Mouse (Mus musculus) heart, adult 2 months (tissue): ENCODE measurements at regions not wholly inside any gene's neighbourhood (a gene's known extent, or its start where the extent isn't known, plus 50 kb on each side); places are given as distances from the start of the nearest gene placed in this dataset.

ENCODE experiments used
- DNase-seq, 2 experiments: peaks; one replicate each; pipeline ENCODE4 v3.0.0; 2021
- H3K27ac ChIP-seq: fragments of 200-600 bp; 2 replicates; pipeline ENCODE4 v1.8.1; 2022
- H3K27me3 ChIP-seq: fragments of 200-500 bp; 2 replicates; pipeline ENCODE4 v1.6.1; 2012; ENCODE audit warnings: mild to moderate bottlenecking, low read length, inconsistent platforms, mixed read lengths; ENCODE audit not compliant: control insufficient read depth, insufficient read depth
- H3K36me3 ChIP-seq: fragments of 200-500 bp; 2 replicates; pipeline ENCODE4 v1.6.1; 2012; ENCODE audit warnings: low read length, inconsistent platforms; ENCODE audit not compliant: control insufficient read depth, insufficient read depth
- H3K4me1 ChIP-seq: fragments of 200-500 bp; 2 replicates; pipeline ENCODE4 v1.6.1; 2011; ENCODE audit warnings: low read length; ENCODE audit not compliant: control insufficient read depth, insufficient read depth
- H3K4me3 ChIP-seq: fragments of 200-600 bp; 2 replicates; pipeline ENCODE4 v1.8.1; 2022
- H3K79me2 ChIP-seq: fragments of 200-500 bp; replicated peaks from 2 replicates; pipeline ENCODE4 v1.6.1; 2012; ENCODE audit warnings: mild to moderate bottlenecking, inconsistent platforms, low read length, moderate library complexity, mixed read lengths; ENCODE audit not compliant: control insufficient read depth, insufficient read depth
- H3K9ac ChIP-seq: fragments of 200-500 bp; 2 replicates; pipeline ENCODE4 v1.6.1; 2012; ENCODE audit warnings: low read depth, mild to moderate bottlenecking, control low read depth, inconsistent platforms, low read length, mixed read lengths
- CTCF ChIP-seq: fragments of 200-600 bp; IDR thresholded peaks from 2 replicates; pipeline ENCODE4 v1.8.1; 2022; ENCODE audit warnings: antibody characterized with exemption, mild to moderate bottlenecking, moderate library complexity
- EP300 ChIP-seq: fragments of 200-500 bp; IDR thresholded peaks from 2 replicates; pipeline ENCODE4 v1.6.1; 2011; ENCODE audit warnings: low read depth, low read length, control low read depth; ENCODE audit not compliant: insufficient read depth
- POLR2A ChIP-seq: fragments of 200-500 bp; IDR thresholded peaks from 2 replicates; pipeline ENCODE4 v1.6.1; 2011; ENCODE audit warnings: mild to moderate bottlenecking, low read depth, low read length, control low read depth; ENCODE audit not compliant: insufficient read depth
- WGBS: fragments of 180-500 bp; shearing (Covaris S2); methylation state at CpG from one replicate; pipeline ENCODE4 v1.1.7; 2018; 5-methylcytosine and 5-hydroxymethylcytosine counted together
- intact Hi-C: fragments of 180-260 bp; cut with DNase I; formaldehyde crosslinking; loops from one replicate; pipeline ENCODE4 v1.15.1; 2025

DNA sequence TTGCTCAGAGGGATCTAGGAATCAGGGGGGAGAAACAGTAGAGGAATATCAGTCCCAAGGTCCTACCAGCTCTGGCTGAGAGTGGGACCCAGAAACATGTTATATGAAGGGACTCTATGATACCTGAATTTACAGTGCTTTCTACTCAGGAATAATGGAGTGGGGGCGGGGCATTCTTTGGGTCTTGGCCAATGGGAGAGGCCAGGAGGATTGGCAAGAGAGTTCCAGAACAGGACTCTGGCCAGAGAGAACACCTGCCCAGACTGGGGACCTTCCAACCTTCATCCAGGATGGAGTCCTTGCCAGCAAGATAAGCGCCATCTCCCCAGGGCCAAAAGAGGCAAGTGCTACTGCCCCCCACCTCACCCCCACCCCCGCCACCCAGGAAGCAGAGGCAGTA, 81.0 kb upstream of the Lhx5 start:
- H3K36me3 ChIP-seq, result no peaks in the 10 kb centered on the region
- DNase-seq, result no peak
- no peak overlapping the region for H3K4me3 ChIP-seq
- H3K79me2 ChIP-seq, result no peaks in the 10 kb centered on the region
- intact Hi-C loops, result no loop called here
- no peak overlapping the region for H3K27ac ChIP-seq
- TF ChIP-seq EP300 (no peak), POLR2A (no peak), CTCF (no peak)
- no peaks in the 10 kb centered on the region; the same call in 1 of the 2 replicates for H3K27me3 ChIP-seq
- 85% methylated on average over 3 of the region's 3 CpGs for WGBS
- no peak overlapping the region for H3K9ac ChIP-seq
- H3K4me1 ChIP-seq, result no peaks in the 10 kb centered on the region

DNA sequence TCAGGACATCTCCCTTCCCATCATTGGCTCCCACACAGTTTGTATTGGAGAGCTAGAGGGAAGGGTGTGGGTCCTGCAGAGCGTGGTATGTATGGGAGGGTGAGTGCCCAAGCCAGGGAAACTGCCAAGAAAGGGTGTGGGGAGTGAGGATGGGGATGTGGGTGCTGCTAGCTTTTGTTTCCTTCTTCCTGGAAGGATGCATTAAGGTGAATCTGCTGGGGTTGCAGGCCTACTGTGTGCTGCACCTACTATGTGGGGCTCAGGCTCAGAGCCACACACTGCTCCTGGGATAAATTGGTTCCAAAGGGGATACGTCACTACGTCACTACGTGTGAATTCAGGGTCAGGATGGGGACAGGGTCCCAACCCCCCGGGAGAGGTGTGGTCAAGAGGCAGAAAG, 79.7 kb upstream of the Lhx5 start:
- no peak for TF ChIP-seq EP300
- no peak for TF ChIP-seq POLR2A
- TF ChIP-seq CTCF, result no peak
- no peak for DNase-seq
- WGBS, result 42% methylated on average over 5 of the region's 5 CpGs
- Histone ChIP-seq H3K4me3 (no peak overlapping the region), H3K9ac (no peak overlapping the region), H3K36me3 (no peaks in the 10 kb centered on the region), H3K79me2 (no peaks in the 10 kb centered on the region), H3K27ac (no peak overlapping the region), H3K4me1 (no peaks in the 10 kb centered on the region), H3K27me3 (no peaks in the 10 kb centered on the region; the same call in 1 of the 2 replicates)
- intact Hi-C loops, result no loop called here

DNA sequence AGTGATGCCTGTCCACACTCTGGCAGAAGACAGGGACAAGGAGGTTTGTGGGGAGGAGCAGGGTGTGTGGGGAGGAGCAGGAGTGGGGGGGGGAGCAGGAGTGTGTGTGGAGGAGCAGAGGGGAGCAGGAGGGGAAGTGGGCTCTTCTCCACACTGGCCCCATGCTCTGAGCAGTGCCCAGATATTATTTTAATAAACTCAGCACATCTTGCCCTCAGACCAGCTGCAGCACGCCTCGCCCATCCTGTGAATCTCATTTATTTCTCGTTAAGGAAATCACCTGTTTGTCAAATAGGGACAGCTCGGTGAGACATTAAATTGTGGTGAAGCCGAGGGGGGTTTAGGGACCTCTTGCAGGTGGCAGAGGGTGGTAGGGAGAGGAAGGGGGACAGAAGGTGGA, 77.8 kb upstream of the Lhx5 start:
- Histone ChIP-seq H3K79me2 (no peaks in the 10 kb centered on the region), H3K9ac (no peak overlapping the region), H3K27ac (no peak overlapping the region), H3K27me3 (no peaks in the 10 kb centered on the region; the same call in 1 of the 2 replicates), H3K36me3 (no peaks in the 10 kb centered on the region), H3K4me1 (no peaks in the 10 kb centered on the region), H3K4me3 (no peak overlapping the region)
- intact Hi-C loops, result no loop called here
- no peak for DNase-seq
- 66% methylated on average over 5 of the region's 5 CpGs for WGBS
- no peak for TF ChIP-seq POLR2A
- TF ChIP-seq CTCF, result no peak
- TF ChIP-seq EP300, result no peak

DNA sequence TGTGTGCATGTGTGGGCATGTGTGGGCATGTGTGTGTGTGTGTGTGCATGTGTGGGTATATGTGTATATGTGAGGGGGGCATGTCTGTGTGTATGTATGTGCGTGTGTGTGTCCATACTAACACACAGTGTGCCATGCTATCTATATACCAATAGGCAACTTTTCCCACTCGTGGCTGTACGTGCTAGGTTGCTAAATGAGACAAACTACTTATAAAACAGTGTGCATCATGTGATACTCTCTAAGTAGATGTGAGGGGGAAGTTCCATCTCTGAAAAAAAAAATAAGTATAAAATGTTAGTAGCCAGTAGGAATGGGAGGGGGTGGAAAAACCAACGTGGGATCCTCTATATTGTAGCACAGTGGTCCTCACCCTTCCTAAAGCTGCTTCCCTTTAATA, 74.5 kb upstream of the Lhx5 start:
- 84% methylated on average over 4 of the region's 4 CpGs for WGBS
- H3K36me3 ChIP-seq, result no peaks in the 10 kb centered on the region
- H3K27ac ChIP-seq, result no peak overlapping the region
- H3K27me3 ChIP-seq, result no peaks in the 10 kb centered on the region; the same call in 1 of the 2 replicates
- no peak overlapping the region for H3K9ac ChIP-seq
- intact Hi-C loops, result no loop called here
- no peak for DNase-seq
- no peaks in the 10 kb centered on the region for H3K4me1 ChIP-seq
- no peak for TF ChIP-seq POLR2A
- no peak for TF ChIP-seq CTCF
- TF ChIP-seq EP300, result no peak
- H3K4me3 ChIP-seq, result no peak overlapping the region
- H3K79me2 ChIP-seq, result no peaks in the 10 kb centered on the region

DNA sequence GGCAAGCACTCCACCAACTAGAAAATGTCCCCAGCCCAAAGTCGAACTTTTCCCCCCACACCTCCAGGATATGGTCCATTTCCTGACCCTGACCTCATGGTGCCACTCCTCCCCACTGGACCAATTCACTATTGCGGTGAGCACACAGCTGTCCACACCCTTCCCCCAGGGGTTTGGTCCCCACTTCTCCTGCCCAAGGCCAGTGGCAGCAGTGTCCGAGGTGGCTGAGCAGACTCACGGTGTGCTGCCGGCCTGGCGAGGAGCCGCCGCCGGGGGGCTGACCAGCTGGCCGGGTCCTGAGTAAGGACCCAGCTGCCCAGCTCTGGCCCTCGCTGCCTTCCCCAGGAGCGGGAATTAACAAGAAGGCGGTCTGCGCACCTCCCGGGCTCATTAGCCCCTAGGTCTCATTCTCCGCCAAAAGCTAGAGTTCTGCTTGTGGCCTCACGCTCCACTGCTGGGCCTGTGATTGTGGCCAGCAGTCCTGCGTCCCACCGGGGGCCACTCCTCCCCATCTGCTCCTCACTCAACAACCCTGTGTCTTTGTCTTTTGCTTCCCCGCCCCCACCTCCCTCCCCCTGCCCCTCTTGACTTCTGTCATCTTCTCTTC, 73.3 kb upstream of the Lhx5 start:
- Histone ChIP-seq H3K27ac (no peak overlapping the region), H3K4me3 (no peak overlapping the region), H3K4me1 (no peaks in the 10 kb centered on the region), H3K9ac (no peak overlapping the region), H3K79me2 (no peaks in the 10 kb centered on the region), H3K27me3 (peaks cover 2% of the 10 kb centered on the region), H3K36me3 (no peaks in the 10 kb centered on the region)
- no peak for TF ChIP-seq EP300
- DNase-seq, result no peak
- intact Hi-C loops, result no loop called here
- WGBS, result 14% methylated on average over 20 of the region's 20 CpGs

DNA sequence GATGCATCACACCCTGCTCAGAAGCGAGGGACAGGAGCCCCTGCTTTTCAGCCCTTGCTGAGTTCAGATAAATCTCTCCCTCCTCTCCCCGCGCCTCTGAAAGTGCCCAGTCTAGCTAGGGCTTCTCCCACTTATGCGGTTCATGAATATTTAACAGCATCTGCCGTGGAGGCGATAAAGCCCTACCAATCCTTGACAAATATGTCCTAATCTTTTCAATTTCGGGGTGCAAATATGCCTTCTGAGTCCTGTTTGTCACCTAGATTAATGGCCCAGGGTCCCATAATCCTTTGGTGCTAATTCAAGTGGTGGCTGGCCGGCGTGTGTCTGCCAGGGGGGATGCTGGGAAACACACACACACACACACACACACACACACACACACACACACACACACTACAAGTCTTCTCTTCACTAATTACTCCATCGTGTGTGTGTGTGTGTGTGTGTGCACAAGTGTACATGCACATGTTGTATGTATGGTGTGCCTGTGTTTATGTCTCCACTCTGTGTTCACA, 65.5 kb upstream of the Lhx5 start:
- H3K27me3 ChIP-seq, result peaks cover 2% of the 10 kb centered on the region; the same call in 1 of the 2 replicates
- H3K4me3 ChIP-seq, result no peak overlapping the region
- H3K27ac ChIP-seq, result no peak overlapping the region
- no peak overlapping the region for H3K9ac ChIP-seq
- H3K36me3 ChIP-seq, result no peaks in the 10 kb centered on the region
- 37% methylated on average over 10 of the region's 10 CpGs for WGBS
- no peaks in the 10 kb centered on the region for H3K79me2 ChIP-seq
- no peaks in the 10 kb centered on the region for H3K4me1 ChIP-seq
- no peak for DNase-seq
- intact Hi-C loops, result no loop called here
- TF ChIP-seq CTCF, result no peak
- no peak for TF ChIP-seq EP300
- no peak for TF ChIP-seq POLR2A
